Mouse (Mus musculus) E14TG2a.4 (cell line): ENCODE results near the gene Rec114.

ENCODE experiments used
- H3K27me3 ChIP-seq: 2 replicates; pipeline ENCODE4 v1.6.1; 2014; ENCODE audit warnings: low read length, control low read depth; ENCODE audit not compliant: insufficient read depth
- H3K36me3 ChIP-seq: 2 replicates; pipeline ENCODE4 v1.6.1; 2014; ENCODE audit warnings: low read length, control low read depth; ENCODE audit not compliant: insufficient read depth
- H3K4me1 ChIP-seq: replicated peaks from 2 replicates; pipeline ENCODE4 v1.6.1; 2014; ENCODE audit warnings: low read depth, low read length, control low read depth
- H3K4me3 ChIP-seq: replicated peaks from 2 replicates; pipeline ENCODE4 v1.5.1; 2014; ENCODE audit warnings: mild to moderate bottlenecking, low read length
- H3K9me3 ChIP-seq: 2 replicates; pipeline ENCODE4 v1.6.1; 2014; ENCODE audit warnings: low read length, control low read depth
- CTCF ChIP-seq: conservative IDR thresholded peaks from 2 replicates; pipeline ENCODE4 v1.5.1; 2014; ENCODE audit warnings: low read length
- NANOG ChIP-seq: IDR thresholded peaks from 2 replicates; pipeline ENCODE4 v1.6.1; 2014; ENCODE audit warnings: borderline replicate concordance, low read length, mixed read lengths
- POU5F1 ChIP-seq: IDR thresholded peaks from 2 replicates; pipeline ENCODE4 v1.6.1; 2014; ENCODE audit warnings: low read length, borderline replicate concordance

Rec114 gene

DNA sequence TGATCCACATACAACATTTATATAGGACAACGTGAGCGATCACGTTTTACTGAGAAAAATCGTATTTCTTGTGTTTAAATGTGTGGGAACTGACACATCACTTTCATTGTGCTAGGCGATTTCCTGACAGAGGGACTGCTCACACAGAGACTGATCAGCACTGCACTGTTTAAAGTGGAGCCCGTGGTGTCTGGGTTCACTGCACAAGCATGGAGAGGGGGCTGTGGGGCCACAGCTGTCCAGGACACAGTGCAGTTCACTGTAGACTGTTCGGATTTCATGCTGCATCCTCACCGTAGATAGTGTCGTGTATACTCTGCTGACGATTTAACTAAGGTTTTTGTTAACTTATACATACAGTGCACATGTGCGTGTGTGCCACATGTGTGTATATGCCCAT is 20.6 kb downstream of the Rec114 start:
- Histone ChIP-seq H3K4me1 (no peaks in the 10 kb centered on the region), H3K36me3 (peaks cover 8% of the 10 kb centered on the region), H3K27me3 (no peaks in the 10 kb centered on the region), H3K4me3 (no peak overlapping the region), H3K9me3 (peaks cover 44% of the 10 kb centered on the region)
- no peak for TF ChIP-seq CTCF
- no peak for TF ChIP-seq POU5F1
- TF ChIP-seq NANOG, result no peak

DNA sequence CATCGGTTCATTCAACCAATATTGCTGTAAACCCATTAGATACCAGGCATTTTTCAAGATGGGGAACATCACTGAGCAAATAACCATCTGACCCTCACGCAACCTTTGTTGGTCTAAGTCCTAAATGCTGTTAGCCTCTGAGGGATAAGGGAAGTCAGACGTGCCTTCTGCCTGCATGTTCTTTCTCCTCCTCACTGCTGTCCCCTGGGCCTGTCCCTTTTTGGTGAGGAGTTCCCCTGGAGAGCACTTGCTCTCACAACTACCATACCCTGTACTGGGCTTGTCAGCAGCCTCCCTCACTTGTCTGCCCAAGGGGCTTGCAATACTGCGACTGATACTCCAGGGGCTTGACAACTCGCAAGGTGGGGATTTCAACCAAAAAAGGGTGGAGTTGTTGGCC is 21.6 kb downstream of the Rec114 start:
- Histone ChIP-seq H3K4me3 (no peak overlapping the region), H3K4me1 (no peaks in the 10 kb centered on the region), H3K36me3 (peaks cover 8% of the 10 kb centered on the region), H3K9me3 (peaks cover 39% of the 10 kb centered on the region), H3K27me3 (no peaks in the 10 kb centered on the region)
- no peak for TF ChIP-seq NANOG
- no peak for TF ChIP-seq CTCF
- TF ChIP-seq POU5F1, result no peak

DNA sequence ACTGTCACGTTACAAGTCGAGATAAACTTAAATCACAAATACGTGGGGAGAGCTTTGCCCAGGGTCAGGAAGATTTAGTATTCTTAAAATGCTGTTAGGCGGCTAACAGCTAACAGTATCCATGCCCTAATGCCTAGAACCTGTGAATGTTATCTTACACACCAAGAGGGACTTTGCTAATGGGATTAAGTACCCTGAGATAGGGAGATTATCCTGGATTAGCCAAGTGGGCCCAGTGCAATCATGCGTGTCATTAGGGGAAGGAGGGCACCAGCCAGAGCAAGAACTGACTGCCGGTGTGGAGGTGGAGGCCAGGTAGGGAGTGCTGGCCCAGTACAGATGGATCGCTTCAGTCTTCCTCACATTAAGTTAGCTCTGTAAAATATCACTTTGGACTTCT is 22.7 kb downstream of the Rec114 start:
- Histone ChIP-seq H3K4me3 (no peak overlapping the region), H3K4me1 (no peaks in the 10 kb centered on the region), H3K27me3 (no peaks in the 10 kb centered on the region), H3K9me3 (peaks cover 28% of the 10 kb centered on the region), H3K36me3 (peaks cover 6% of the 10 kb centered on the region)
- TF ChIP-seq POU5F1, result no peak
- no peak for TF ChIP-seq CTCF
- TF ChIP-seq NANOG, result no peak

DNA sequence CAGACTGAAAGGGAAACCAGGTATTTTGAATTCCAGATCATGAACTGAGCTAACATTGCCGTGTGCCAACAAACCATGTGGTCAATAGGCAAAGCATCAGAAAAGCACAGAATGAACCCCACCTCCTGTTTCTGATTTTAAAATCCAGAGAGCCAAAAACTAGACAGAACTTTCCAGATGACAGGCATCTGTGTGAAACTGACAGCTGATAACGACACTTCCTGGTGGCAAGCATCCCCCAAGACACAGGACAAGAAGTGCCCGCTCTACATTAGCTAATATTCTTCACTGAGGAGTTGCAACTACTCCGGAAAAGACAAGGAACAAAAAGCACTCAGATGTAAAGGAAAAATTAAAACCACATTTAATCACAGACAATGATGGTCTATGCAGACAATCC is 23.6 kb downstream of the Rec114 start:
- no peak overlapping the region for H3K4me3 ChIP-seq
- 0 out of 2 replicates have a peak, but pooled peaks cover 3% of the 10 kb centered on the region for H3K36me3 ChIP-seq
- H3K4me1 ChIP-seq, result no peaks in the 10 kb centered on the region
- H3K9me3 ChIP-seq, result peaks cover 19% of the 10 kb centered on the region
- H3K27me3 ChIP-seq, result no peaks in the 10 kb centered on the region
- no peak for TF ChIP-seq NANOG

DNA sequence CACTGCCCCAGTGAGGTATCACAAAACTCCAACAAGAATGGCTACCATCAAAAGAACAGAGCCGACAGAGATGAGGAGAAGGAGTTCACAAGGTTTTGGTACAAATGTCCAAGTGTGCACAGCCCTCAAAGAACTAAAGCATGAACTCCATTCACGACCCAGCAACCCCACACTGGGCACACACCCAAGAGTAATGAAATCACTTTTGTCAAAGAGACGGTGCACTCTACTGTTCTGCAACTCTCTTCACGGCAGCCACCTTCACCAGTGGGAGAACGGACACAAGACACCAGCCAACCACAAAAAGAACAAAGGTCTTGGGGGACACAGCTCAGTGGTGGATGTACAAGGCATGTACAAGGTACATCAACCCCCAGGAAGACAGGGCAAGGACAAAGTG is 24.3 kb downstream of the Rec114 start:
- no peak for TF ChIP-seq CTCF
- no peak for TF ChIP-seq NANOG
- no peak for TF ChIP-seq POU5F1
- Histone ChIP-seq H3K36me3 (0 out of 2 replicates have a peak, but pooled peaks cover 3% of the 10 kb centered on the region), H3K4me1 (no peaks in the 10 kb centered on the region), H3K4me3 (no peak overlapping the region), H3K9me3 (peaks cover 12% of the 10 kb centered on the region), H3K27me3 (no peaks in the 10 kb centered on the region)

DNA sequence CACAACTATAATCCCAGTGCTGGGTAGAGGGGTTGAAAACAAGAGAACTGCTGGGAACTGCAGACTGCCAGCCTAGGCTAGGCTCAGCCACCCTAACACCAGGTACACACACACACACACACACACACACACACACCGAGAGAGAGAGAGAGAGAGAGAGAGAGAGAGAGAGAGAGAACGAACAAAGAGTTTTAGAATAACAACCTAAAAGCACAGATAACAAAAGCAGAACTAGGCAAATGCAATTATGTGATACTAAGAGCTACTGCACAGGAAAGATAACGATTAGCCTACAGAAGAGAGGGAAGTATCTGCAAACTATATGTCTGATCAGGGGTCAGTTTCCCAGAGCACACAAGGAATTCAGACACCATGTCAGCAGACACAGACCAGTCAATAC is 24.8 kb downstream of the Rec114 start:
- no peak for TF ChIP-seq POU5F1
- TF ChIP-seq CTCF, result no peak
- TF ChIP-seq NANOG, result no peak
- H3K4me3 ChIP-seq, result no peak overlapping the region

DNA sequence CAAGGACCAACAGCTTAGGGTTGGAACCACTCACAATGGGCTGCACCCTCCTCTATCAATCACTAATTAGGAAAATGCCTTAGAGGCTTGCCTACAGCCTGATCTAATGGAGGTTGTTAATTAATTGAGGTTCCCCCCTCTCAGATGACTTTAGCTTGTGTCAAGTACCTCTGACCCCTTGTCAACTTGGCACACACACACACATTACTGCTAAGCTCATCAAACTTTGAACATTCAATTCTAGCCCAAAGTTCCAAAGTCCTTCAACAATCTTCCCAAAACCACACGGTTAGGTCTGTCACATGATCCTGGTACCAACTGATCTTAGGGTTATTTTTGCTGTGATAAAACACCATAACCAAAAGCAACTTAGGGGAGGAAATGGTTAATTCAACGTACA is 26.9 kb downstream of the Rec114 start:
- TF ChIP-seq POU5F1, result no peak
- TF ChIP-seq CTCF, result no peak
- TF ChIP-seq NANOG, result no peak
- Histone ChIP-seq H3K4me3 (no peak overlapping the region), H3K4me1 (no peaks in the 10 kb centered on the region), H3K36me3 (no peaks in the 10 kb centered on the region), H3K9me3 (no peaks in the 10 kb centered on the region), H3K27me3 (no peaks in the 10 kb centered on the region)

More for the DNA sequence above, 24.8 kb downstream of the Rec114 start:
- no peaks in the 10 kb centered on the region for H3K27me3 ChIP-seq
- peaks cover 7% of the 10 kb centered on the region for H3K9me3 ChIP-seq
- H3K4me1 ChIP-seq, result no peaks in the 10 kb centered on the region
- H3K36me3 ChIP-seq, result no peaks in the 10 kb centered on the region

DNA sequence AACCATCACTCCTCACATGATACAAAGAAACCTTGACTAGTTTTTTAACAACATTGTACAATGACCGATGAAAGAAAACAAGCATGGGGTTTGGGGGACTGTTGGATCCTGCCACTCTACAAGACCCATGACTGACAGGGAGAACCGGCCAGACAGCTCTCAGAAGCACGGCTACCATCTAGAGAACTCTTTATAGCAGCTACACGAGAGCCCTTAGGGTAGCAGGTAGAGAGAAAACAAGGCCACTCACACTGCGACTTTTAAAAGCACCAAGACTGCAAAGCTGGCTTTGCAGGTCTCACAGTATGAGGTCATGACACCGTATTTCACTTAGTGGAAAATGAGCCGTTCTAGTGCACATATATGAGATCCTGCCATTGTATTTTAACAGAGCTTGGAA is 33.1 kb downstream of the Rec114 start:
- TF ChIP-seq POU5F1 (no peak), NANOG (no peak), CTCF (no peak)
- Histone ChIP-seq H3K4me1 (no peaks in the 10 kb centered on the region), H3K27me3 (no peaks in the 10 kb centered on the region), H3K4me3 (no peak overlapping the region), H3K9me3 (no peaks in the 10 kb centered on the region), H3K36me3 (no peaks in the 10 kb centered on the region)

DNA sequence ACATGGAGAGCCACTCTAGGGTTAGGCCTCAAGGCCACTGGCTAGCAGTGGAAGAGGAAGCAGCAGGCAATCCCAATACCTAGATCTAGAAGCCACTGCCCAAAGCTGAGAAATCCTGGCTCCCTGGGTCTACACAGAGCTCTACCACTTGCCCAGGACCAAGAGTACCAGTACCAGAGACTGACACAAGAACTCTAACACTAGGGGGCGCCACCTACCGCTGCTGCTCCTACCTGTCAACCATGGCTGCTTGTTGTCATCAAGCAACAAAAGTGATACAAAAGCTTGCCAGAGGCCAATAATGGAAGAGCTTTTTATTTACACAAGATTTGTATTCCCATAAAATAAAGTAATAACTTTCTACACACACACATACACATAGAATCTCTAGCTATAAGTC is 33.8 kb downstream of the Rec114 start:
- H3K4me1 ChIP-seq, result no peaks in the 10 kb centered on the region
- TF ChIP-seq NANOG (no peak), CTCF (peak; percentile 73), POU5F1 (no peak)
- no peaks in the 10 kb centered on the region for H3K9me3 ChIP-seq
- no peak overlapping the region for H3K4me3 ChIP-seq
- no peaks in the 10 kb centered on the region for H3K27me3 ChIP-seq
- no peaks in the 10 kb centered on the region for H3K36me3 ChIP-seq
